Mouse (Mus musculus) kidney, embryonic 15.5 days (tissue): Measurements from ENCODE around the gene Sema4a. TPM values are rescaled to one million over a fixed set of nuclear protein-coding genes. Genes with fewer than 3 reads are reported as not detected.

Source experiments
- ATAC-seq: fragments of 200-750 bp; cut with Nextera tagmentation; replicated peaks from 2 replicates; pipeline ENCODE4 v1.8.0; 2017; ENCODE audit warnings: moderate TSS enrichment; ENCODE audit not compliant: low FRiP score
- H3K27ac ChIP-seq: fragments of 300-500 bp; sonication (generic); 2 replicates; pipeline ENCODE4 v1.5.1; 2015; ENCODE audit warnings: mild to moderate bottlenecking, inconsistent platforms
- H3K27me3 ChIP-seq: fragments of 300-500 bp; sonication (generic); 2 replicates; pipeline ENCODE4 v1.6.1; 2015; ENCODE audit warnings: inconsistent platforms
- H3K36me3 ChIP-seq: fragments of 300-500 bp; sonication (generic); 2 replicates; pipeline ENCODE4 v1.6.1; 2015; ENCODE audit warnings: inconsistent platforms
- H3K4me1 ChIP-seq: fragments of 300-500 bp; sonication (generic); 2 replicates; pipeline ENCODE4 v1.6.1; 2015; ENCODE audit warnings: inconsistent platforms
- H3K4me2 ChIP-seq: fragments of 300-500 bp; sonication (generic); 2 replicates; pipeline ENCODE4 v1.6.1; 2015; ENCODE audit warnings: moderate library complexity, mild to moderate bottlenecking, inconsistent platforms
- H3K4me3 ChIP-seq: fragments of 300-500 bp; sonication (generic); replicated peaks from 2 replicates; pipeline ENCODE4 v1.5.1; 2015; ENCODE audit warnings: mild to moderate bottlenecking, inconsistent platforms
- H3K9ac ChIP-seq: fragments of 300-500 bp; sonication (generic); 2 replicates; pipeline ENCODE4 v1.6.1; 2015; ENCODE audit warnings: mild to moderate bottlenecking, inconsistent platforms
- H3K9me3 ChIP-seq: fragments of 300-500 bp; sonication (generic); replicated peaks from 2 replicates; pipeline ENCODE4 v1.6.1; 2016; ENCODE audit warnings: inconsistent platforms
- WGBS: fragments of 180-500 bp; shearing (Covaris S2); methylation state at CpG from one replicate; pipeline ENCODE4 v1.1.7; 2015; ENCODE audit warnings: mixed read lengths; 5-methylcytosine and 5-hydroxymethylcytosine counted together
- polyA plus RNA-seq: library from polyadenylated mRNA; unstranded; fragments of >200 nt; fragmentation: Nextera tagmentation; extraction: Ambion mirVana; gene quantifications from 2 replicates; pipeline ENCODE4 v1.2.1, GENCODE M21; 2015

Sema4a gene
- polyA plus RNA-seq, 1 experiment from 2014 or later: 14.7 TPM

GRCm38 (mm10) chr3:88469466-88469865 lies 8.5 kb upstream of the Sema4a start:
- 86% methylated on average over 2 of the region's 2 CpGs for WGBS
- H3K4me1 ChIP-seq: peaks cover 9% of the 10 kb centered on the region
- H3K36me3 ChIP-seq: no peaks in the 10 kb centered on the region
- H3K27ac ChIP-seq: no peak overlapping the region
- no peak overlapping the region for H3K4me3 ChIP-seq
- H3K9me3 ChIP-seq: no peaks in the 10 kb centered on the region
- H3K4me2 ChIP-seq: no peak overlapping the region
- no peak overlapping the region for H3K9ac ChIP-seq
- no peak for ATAC-seq
- H3K27me3 ChIP-seq: no peaks in the 10 kb centered on the region

GRCm38 (mm10) chr3:88467116-88467824 lies 6.3 kb upstream of the Sema4a start:
- peak; percentile 80 for ATAC-seq
- Histone ChIP-seq H3K4me1 (peaks cover 9% of the 10 kb centered on the region), H3K27me3 (0 out of 2 replicates have a peak, but pooled peaks cover 2% of the 10 kb centered on the region), H3K9me3 (no peaks in the 10 kb centered on the region), H3K4me3 (no peak overlapping the region), H3K27ac (no peak overlapping the region), H3K36me3 (no peaks in the 10 kb centered on the region), H3K9ac (no peak overlapping the region), H3K4me2 (no peak overlapping the region)
- WGBS: 30% methylated on average over 16 of the region's 16 CpGs

- H3K4me1 ChIP-seq: peaks cover 9% of the 10 kb centered on the region
- H3K4me3 ChIP-seq: no peak overlapping the region
- H3K9me3 ChIP-seq: no peaks in the 10 kb centered on the region
- H3K27ac ChIP-seq: no peak overlapping the region
- peaks cover 5% of the 10 kb centered on the region for H3K27me3 ChIP-seq
- no peak overlapping the region for H3K9ac ChIP-seq
- WGBS: 84% methylated on average over 2 of the region's 2 CpGs
- no peak for ATAC-seq
- H3K4me2 ChIP-seq: no peak overlapping the region
- no peaks in the 10 kb centered on the region for H3K36me3 ChIP-seq
Observed at GRCm38 (mm10) chr3:88465127-88465526, 4.1 kb upstream of the Sema4a start.

DNA sequence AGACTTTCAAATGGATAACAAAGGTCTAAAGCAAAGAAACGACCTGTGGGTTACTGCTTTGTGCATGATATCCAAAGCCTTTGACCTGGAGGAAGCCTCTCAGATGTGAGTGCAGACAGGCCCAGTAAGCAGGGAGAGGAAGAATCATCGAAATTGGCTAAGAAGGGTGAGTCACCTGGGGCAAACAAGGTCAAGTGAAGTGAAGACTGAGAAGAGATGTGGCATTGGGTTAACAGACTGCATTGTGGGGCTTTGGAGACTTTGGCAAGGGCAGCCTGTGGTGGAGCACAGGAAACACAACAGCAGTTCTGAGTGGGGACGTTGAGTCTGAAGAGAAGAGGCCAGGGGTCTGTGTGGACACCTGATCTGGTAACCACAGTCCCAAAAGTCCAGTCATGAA lies 3.4 kb upstream of the Sema4a start:
- Histone ChIP-seq H3K27ac (no peak overlapping the region), H3K9me3 (no peaks in the 10 kb centered on the region), H3K4me3 (no peak overlapping the region), H3K9ac (no peak overlapping the region), H3K36me3 (no peaks in the 10 kb centered on the region), H3K4me1 (peaks cover 9% of the 10 kb centered on the region), H3K4me2 (no peak overlapping the region), H3K27me3 (peaks cover 12% of the 10 kb centered on the region)
- 55% methylated on average over 3 of the region's 3 CpGs for WGBS
- ATAC-seq: no peak

DNA sequence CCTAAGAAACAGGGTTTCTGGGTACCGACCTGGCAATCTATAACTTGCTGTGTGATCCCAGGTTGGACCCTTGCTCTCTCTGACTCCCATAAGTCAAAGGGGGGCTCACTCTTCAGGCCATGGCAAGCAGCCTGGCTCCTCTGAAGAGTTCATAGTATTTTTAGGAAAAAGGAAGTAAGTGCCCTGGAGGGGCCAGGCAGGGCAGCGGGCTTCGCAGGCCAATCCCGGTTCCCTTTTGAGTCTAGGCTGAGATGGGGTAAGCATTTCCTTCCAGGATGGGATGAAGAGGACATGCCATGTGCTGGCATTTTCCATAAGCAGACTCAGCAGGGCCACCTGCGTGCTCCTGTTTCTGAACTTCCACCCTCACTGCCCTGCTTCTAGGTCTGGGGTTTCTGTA lies 953 bp downstream of the Sema4a start:
- H3K4me1 ChIP-seq: peaks cover 44% of the 10 kb centered on the region
- H3K9ac ChIP-seq: no peak overlapping the region
- H3K4me2 ChIP-seq: no peak overlapping the region
- peaks cover 23% of the 10 kb centered on the region for H3K27me3 ChIP-seq
- no peak for ATAC-seq
- no peaks in the 10 kb centered on the region for H3K9me3 ChIP-seq
- H3K4me3 ChIP-seq: no peak overlapping the region
- H3K27ac ChIP-seq: no peak overlapping the region
- no peaks in the 10 kb centered on the region for H3K36me3 ChIP-seq
- 73% methylated on average over 5 of the region's 5 CpGs for WGBS

DNA sequence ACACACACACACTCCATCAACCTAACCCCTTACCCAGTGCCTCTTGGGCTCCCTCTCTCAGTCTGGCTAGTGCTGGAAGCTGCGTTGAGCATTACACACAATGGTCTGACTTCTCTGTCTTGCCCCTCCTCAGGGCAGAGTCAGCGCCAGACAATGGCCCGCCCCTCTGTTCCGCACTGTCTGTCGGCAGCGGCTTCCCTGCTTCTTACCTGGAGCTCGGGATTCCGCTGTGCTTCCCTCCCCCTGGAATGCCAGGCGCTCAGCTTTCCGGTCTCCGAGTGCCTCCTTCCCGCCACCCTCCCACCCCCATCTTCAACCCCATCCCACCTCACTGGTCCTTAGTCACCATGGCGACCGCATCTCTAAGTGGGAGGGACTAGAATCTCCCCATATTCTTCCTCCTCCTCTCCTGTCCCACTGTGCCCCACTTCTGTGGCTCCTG lies 2.2 kb downstream of the Sema4a start:
- no peaks in the 10 kb centered on the region for H3K9me3 ChIP-seq
- peaks cover 53% of the 10 kb centered on the region for H3K4me1 ChIP-seq
- peaks cover 21% of the 10 kb centered on the region for H3K27me3 ChIP-seq
- no peak overlapping the region for H3K9ac ChIP-seq
- 2% methylated on average over 14 of the region's 14 CpGs for WGBS
- H3K36me3 ChIP-seq: no peaks in the 10 kb centered on the region
- 0 out of 2 replicates have a peak overlapping the region, but pooled peaks have one; percentile 19 for H3K4me3 ChIP-seq
- no peak overlapping the region for H3K27ac ChIP-seq
- peak overlapping the region; percentile 43 for H3K4me2 ChIP-seq
- ATAC-seq: peak; percentile 16; the same call in 1 of the 2 replicates

DNA sequence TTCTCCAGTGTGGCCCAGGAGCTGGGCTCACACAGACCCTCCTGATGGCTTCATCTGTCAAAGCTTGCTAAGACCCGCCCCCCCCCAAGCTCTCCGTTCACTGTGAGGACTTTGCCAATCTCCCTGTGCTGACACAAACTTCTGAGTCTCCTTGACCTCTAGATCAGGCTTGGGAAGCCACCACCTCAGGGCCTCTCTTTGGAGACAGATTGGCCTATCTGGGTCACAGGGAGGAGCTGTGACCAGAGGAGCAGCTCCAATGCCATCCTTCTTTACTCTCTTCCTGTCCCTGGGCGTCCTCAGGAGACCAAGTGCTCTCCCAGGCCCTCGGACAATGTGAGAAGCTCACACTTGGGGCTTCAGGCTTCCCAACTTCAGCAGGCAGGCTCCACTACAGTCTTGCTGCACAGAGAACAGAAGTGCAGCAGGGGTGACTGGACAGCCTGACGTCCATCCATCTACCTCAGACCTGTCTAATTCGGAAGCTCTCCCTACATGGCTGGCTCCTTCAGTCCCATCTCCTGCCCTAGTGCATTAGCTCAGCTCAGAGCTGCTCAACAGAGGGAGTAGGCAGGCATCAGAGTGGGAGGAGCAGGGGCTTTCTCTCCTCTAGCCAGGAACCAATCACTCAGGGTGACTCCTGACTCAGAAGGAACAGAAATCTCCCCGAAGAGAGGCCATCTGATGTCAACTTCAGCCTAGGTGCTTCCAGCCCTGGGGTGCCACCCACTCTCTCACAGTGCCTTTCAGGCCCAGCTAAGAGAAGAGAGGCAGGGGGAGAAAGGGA lies 4.0 kb downstream of the Sema4a start:
- Histone ChIP-seq H3K4me1 (peaks cover 57% of the 10 kb centered on the region), H3K36me3 (no peaks in the 10 kb centered on the region), H3K4me2 (no peak overlapping the region), H3K27ac (peak overlapping the region; percentile 87), H3K4me3 (no peak overlapping the region), H3K9me3 (no peaks in the 10 kb centered on the region), H3K9ac (no peak overlapping the region), H3K27me3 (peaks cover 21% of the 10 kb centered on the region)
- 68% methylated on average over 7 of the region's 7 CpGs for WGBS
- no peak for ATAC-seq

DNA sequence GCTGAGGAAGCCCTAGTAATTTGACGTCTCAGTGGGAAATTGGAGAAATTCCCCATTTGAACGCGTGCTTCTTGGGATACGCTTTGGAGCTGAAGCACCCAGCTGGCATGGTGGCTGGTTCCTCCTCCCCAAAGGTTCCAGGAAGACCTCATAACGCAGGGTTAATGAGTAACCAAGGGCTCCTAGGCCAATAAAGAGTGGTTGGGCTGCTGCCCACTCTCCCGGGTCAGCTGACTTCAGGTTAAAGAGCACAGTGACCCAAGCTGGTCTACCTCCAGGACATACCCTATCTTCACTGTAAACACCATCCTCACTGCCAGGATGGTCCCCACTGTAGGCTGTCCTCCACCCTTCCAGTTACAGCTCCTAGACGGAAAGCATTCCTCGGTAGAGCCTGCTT lies 4.7 kb downstream of the Sema4a start:
- Histone ChIP-seq H3K4me3 (no peak overlapping the region), H3K27me3 (peaks cover 21% of the 10 kb centered on the region), H3K9me3 (no peaks in the 10 kb centered on the region), H3K4me2 (0 out of 2 replicates have a peak overlapping the region, but pooled peaks have one; percentile 39), H3K4me1 (peaks cover 56% of the 10 kb centered on the region), H3K27ac (peak overlapping the region; percentile 87), H3K36me3 (no peaks in the 10 kb centered on the region), H3K9ac (no peak overlapping the region)
- WGBS: 71% methylated on average over 8 of the region's 8 CpGs
- peak; percentile 35 for ATAC-seq

DNA sequence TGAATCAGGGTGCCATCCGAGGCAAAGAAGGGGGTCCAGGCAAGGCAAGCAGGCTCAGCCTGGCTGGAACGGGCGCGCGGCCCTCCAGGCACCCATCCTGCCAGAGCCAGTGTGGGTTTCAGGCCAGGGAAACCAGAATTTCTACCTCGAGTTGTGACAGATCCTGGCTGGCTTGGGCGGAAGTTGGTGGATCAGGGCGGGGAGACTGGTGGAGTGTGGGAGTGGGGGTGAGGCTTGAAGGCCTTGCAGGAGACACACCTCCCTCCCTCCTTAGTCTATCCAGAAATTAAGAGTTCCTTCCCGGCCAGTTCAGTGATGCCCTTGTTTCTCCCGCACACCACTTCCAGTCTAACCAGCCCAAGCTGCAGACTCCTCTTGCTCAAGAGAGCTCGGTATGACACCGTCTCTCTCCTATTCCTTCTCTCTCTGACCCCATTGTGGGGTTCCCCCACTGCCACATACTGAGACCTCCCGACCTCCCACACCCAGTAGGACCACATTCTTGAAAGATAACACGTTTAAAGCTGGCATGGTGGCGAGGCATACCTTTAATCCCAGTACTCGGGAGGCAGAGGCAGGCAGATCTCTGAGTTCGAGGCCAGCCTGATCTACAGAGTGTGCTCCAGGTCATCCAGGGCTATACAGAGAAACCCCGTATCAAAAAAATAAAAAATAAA lies 5.3 kb downstream of the Sema4a start:
- H3K4me2 ChIP-seq: peak overlapping the region; percentile 39; the same call in 1 of the 2 replicates
- H3K4me1 ChIP-seq: peaks cover 50% of the 10 kb centered on the region
- WGBS: 67% methylated on average over 18 of the region's 18 CpGs
- peaks cover 21% of the 10 kb centered on the region for H3K27me3 ChIP-seq
- no peak overlapping the region for H3K4me3 ChIP-seq
- peak overlapping the region; percentile 21; the same call in 1 of the 2 replicates for H3K9ac ChIP-seq
- no peaks in the 10 kb centered on the region for H3K36me3 ChIP-seq
- H3K9me3 ChIP-seq: no peaks in the 10 kb centered on the region
- peak overlapping the region; percentile 87 for H3K27ac ChIP-seq
- ATAC-seq: peak; percentile 30; the same call in 1 of the 2 replicates

DNA sequence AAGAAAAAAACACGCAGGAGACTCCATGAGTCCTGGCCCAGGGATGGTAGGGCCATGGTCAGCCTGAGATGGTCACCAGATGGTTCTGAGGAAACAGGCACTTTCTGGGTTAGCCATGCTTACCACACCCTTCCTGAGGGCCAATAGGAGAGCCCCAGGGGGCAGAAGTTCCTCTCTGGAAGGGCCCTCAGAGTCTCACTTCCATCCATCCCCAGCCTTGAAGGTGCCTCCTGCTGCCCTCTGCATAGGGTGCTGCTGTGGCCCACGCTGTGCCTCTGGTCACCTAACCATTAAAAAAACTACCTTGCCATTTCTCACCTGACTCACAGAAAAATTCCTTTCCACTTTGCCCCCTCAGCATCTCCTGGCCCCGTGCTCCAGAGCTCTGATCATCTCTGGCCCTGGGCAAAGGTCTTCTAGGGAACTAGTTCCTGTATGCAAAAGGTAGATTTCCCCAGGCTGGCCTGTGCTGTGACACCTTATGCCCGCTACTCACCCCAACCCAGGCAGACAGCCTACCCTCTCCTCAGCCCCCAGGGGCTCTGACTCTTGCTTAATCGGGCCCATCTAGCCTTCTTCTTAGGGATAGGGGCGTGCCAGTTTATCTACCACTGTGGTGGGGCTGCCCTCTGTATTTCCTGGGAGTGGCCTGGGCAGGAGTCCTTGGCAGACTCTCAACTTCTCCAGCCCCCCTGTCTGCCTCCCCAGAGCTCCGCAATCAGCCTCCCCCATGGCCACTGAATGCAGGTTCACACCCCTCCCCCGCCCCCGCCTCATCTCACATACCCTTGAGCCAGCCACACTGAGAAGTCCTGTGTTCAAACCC lies 6.0 kb downstream of the Sema4a start:
- peak; percentile 46 for ATAC-seq
- Histone ChIP-seq H3K27ac (peak overlapping the region; percentile 87), H3K4me2 (peak overlapping the region; percentile 39), H3K36me3 (no peaks in the 10 kb centered on the region), H3K4me3 (no peak overlapping the region), H3K9ac (peak overlapping the region; percentile 21; the same call in 1 of the 2 replicates), H3K9me3 (no peaks in the 10 kb centered on the region), H3K27me3 (peaks cover 17% of the 10 kb centered on the region), H3K4me1 (peaks cover 55% of the 10 kb centered on the region)
- 46% methylated on average over 9 of the region's 9 CpGs for WGBS

- Histone ChIP-seq H3K27me3 (peaks cover 7% of the 10 kb centered on the region), H3K36me3 (no peaks in the 10 kb centered on the region), H3K4me3 (no peak overlapping the region), H3K4me1 (peaks cover 61% of the 10 kb centered on the region), H3K9me3 (no peaks in the 10 kb centered on the region), H3K9ac (no peak overlapping the region), H3K4me2 (no peak overlapping the region), H3K27ac (no peak overlapping the region)
- ATAC-seq: no peak
- 71% methylated on average over 8 of the region's 8 CpGs for WGBS
Observed at GRCm38 (mm10) chr3:88453986-88454385, 7.0 kb downstream of the Sema4a start.
